9 mouse cellular contexts compared by ENCODE assay signal in genomic region chr2:168979742-168980141, GRCm38 (mm10). TPM values are rescaled to one million over a fixed set of nuclear protein-coding genes. Genes with fewer than 3 reads are reported as not detected.
DNase-seq lines count a peak whose midpoint lies in the region; ATAC-seq and TF ChIP-seq lines count a peak whose summit lies in the region.
"Had no signal": no experiment of that assay in that cellular context is flagged by ENCODE, and none has a peak within 500 bp of the region (broad histone marks: within the 10 kb centered on the region; RNA-seq: fewer than 3 reads in every experiment).

No protein-coding gene starts in this region.

- H3K4me1 ChIP-seq in midbrain, embryonic 10.5 days = peaks cover 9% of the 10 kb centered on the region; the same call in 1 of the 2 replicates
- H3K4me1 ChIP-seq in midbrain, embryonic 15.5 days = 0 out of 2 replicates have a peak, but pooled peaks cover 3% of the 10 kb centered on the region
- H3K4me1 ChIP-seq in cortical plate, adult 2 months (ENCODE audit: control insufficient read depth, insufficient read depth, low read length) = no peaks in the 10 kb centered on the region
- no peaks in the 10 kb centered on the region for H3K4me1 ChIP-seq in forebrain, embryonic 13.5 days

- no peak overlapping the region for H3K9ac ChIP-seq in midbrain, embryonic 15.5 days
- no peak overlapping the region for H3K9ac ChIP-seq in forebrain, embryonic 13.5 days

- 44% methylated on average over 11 of the region's 11 CpGs for WGBS in midbrain, embryonic 10.5 days
- WGBS in midbrain, embryonic 15.5 days = 51% methylated on average over 11 of the region's 11 CpGs
- WGBS in forebrain, embryonic 13.5 days = 51% methylated on average over 11 of the region's 11 CpGs

- ATAC-seq in midbrain, embryonic 15.5 days (replicated peaks) = no peak
- ATAC-seq in forebrain, embryonic 13.5 days = no peak

- peak; percentile 20; the same call in 1 of the 2 replicates for TF ChIP-seq CTCF in cortical plate, adult 2 months (IDR thresholded peaks at IDR 0.05; ENCODE audit: extremely low read depth, insufficient read depth, low read length)

- H3K9me3 ChIP-seq in midbrain, embryonic 10.5 days (replicated peaks) = no peaks in the 10 kb centered on the region
- no peaks in the 10 kb centered on the region for H3K9me3 ChIP-seq in midbrain, embryonic 15.5 days
- H3K9me3 ChIP-seq in forebrain, embryonic 13.5 days (replicated peaks) = no peaks in the 10 kb centered on the region

- DNase-seq in cerebellum, postnatal 14 days = peak; percentile 22 to 46
- DNase-seq in cerebellum, adult 8-10 months = no peak
- DNase-seq in midbrain, embryonic 10.5 days (ENCODE audit: low spot score) = peak; percentile 45
- peak; percentile 40 for DNase-seq in mesoderm, embryonic 11.5 days (ENCODE audit: low read depth, low spot score)
- DNase-seq in spleen, postnatal 14 days (ENCODE audit: low spot score in 2 of 2) = no peak
- DNase-seq: kidney, adult 9 months had no signal

- no peaks in the 10 kb centered on the region for H3K36me3 ChIP-seq in midbrain, embryonic 10.5 days
- no peaks in the 10 kb centered on the region for H3K36me3 ChIP-seq in midbrain, embryonic 15.5 days (replicated peaks)
- no peaks in the 10 kb centered on the region for H3K36me3 ChIP-seq in forebrain, embryonic 13.5 days (ENCODE audit: poor library complexity, severe bottlenecking)

- H3K4me2 ChIP-seq in midbrain, embryonic 15.5 days = no peak overlapping the region
- H3K4me2 ChIP-seq in forebrain, embryonic 13.5 days = no peak overlapping the region

- no peak for TF ChIP-seq POLR2A in cortical plate, adult 2 months (IDR thresholded peaks at IDR 0.05; ENCODE audit: extremely low read depth, insufficient read depth, low read length)

- no peak overlapping the region for H3K27ac ChIP-seq in midbrain, embryonic 10.5 days (replicated peaks)
- H3K27ac ChIP-seq in midbrain, embryonic 15.5 days = no peak overlapping the region
- no peak overlapping the region for H3K27ac ChIP-seq in cortical plate, adult 2 months (ENCODE audit: insufficient read depth, low read length)
- no peak overlapping the region for H3K27ac ChIP-seq in forebrain, embryonic 13.5 days

- no peaks in the 10 kb centered on the region for H3K27me3 ChIP-seq in midbrain, embryonic 10.5 days (ENCODE audit: low read depth, poor library complexity, severe bottlenecking)
- H3K27me3 ChIP-seq in midbrain, embryonic 15.5 days (replicated peaks) = no peaks in the 10 kb centered on the region
- 0 out of 2 replicates have a peak, but pooled peaks cover 3% of the 10 kb centered on the region for H3K27me3 ChIP-seq in forebrain, embryonic 13.5 days

- H3K4me3 ChIP-seq in midbrain, embryonic 10.5 days = no peak overlapping the region
- H3K4me3 ChIP-seq in midbrain, embryonic 15.5 days = no peak overlapping the region
- H3K4me3 ChIP-seq in cortical plate, adult 2 months (ENCODE audit: insufficient read depth, low read length) = no peak overlapping the region
- H3K4me3 ChIP-seq in forebrain, embryonic 13.5 days = no peak overlapping the region

RNA-seq across cellular contexts. Expression of gene Zfp64, which starts 24.4 kb away (rescaled TPM):
- 37.8 and 38.0 TPM in 2 replicates for polyA plus RNA-seq in midbrain, embryonic 10.5 days (2016; fragmentation: Nextera tagmentation; extraction: Ambion mirVana)
- 44.5 and 46.9 TPM in 2 replicates for polyA plus RNA-seq in midbrain, embryonic 15.5 days (2015; fragmentation: Nextera tagmentation; extraction: Ambion mirVana)
- 18.9 TPM in 2 replicates for polyA plus RNA-seq in cortical plate, adult 2 months (2012; rRNA removed)
- polyA plus RNA-seq in forebrain, embryonic 13.5 days (2015; fragmentation: Nextera tagmentation; extraction: Ambion mirVana) = 28.9 and 30.5 TPM in 2 replicates

Comparison
In these comparisons a context has a peak if more than half of its experiments do, and no peak if none do; other contexts are left out.
1. DNase-seq: peak in cerebellum, postnatal 14 days (2 of 2), midbrain, embryonic 10.5 days (single experiment) and mesoderm, embryonic 11.5 days (single experiment); none in cerebellum, adult 8-10 months (single experiment) and spleen, postnatal 14 days (0 of 2).